Mouse (Mus musculus) liver, postnatal 0 days (tissue): ENCODE measurements around the gene Scly.

Experiments used
- CTCF ChIP-seq: sonication (generic); IDR thresholded peaks from 2 replicates; pipeline ENCODE4 v1.5.1; 2016; ENCODE audit warnings: antibody characterized with exemption, low read depth
- EP300 ChIP-seq: IDR thresholded peaks from 2 replicates; pipeline ENCODE4 v1.6.1; 2016; ENCODE audit warnings: antibody characterized with exemption, low read depth, mild to moderate bottlenecking

DNA sequence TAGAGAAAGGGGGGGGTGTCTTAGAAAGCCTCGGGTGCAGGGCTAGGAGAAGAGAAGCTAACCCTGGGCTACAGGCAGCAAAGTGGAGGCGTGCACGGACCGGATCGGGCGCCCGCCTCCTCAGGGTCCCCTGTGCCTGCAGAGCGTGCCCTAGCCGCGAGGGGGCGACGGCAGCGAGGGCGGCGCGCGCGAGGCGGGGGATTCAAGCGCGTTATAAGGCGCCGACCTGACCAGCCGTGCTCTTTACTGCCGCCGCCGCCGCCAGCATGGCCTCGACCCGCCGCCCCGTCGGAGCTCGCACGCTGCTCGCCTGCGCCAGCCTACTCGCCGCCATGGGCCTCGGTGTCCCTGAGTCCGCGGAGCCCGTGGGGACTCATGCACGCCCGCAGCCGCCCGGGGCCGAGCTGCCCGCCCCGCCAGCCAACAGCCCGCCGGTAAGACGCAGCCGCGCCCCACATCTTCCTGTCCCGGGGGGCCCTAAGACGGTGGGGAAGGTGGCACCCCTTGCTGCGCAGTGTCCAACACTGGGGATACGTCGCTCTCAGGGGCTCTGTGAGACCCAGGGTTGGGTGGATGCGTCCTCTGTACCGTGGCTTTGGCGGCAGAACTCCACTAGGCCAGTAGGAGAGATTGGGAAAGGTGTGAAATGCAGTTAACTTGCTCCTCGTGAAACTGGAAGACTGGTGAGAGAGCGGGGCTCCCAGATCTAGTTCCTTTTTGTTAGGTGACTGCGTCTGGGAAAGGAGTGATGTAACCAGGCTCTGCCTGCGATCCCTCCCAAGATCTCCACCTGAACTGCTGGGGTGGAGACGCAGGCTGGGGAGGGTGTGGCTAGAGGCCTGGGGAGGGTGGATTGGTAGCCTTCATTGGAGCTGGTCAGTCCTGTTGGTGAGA is 68.3 kb downstream of the Scly start, which contains the start of gene Erfe:
- TF ChIP-seq EP300 (no peak), CTCF (peak; percentile 93)
